Comparison of ENCODE assay signal across 33 mouse cellular contexts in genomic region chr16:58676633-58677032, GRCm38 (mm10). TPM values are rescaled to one million over a fixed set of nuclear protein-coding genes. Genes with fewer than 3 reads are reported as not detected.
DNase-seq lines count a peak whose midpoint lies in the region; ATAC-seq lines count a peak whose summit lies in the region.
"Had no signal": no experiment of that assay in that cellular context is flagged by ENCODE, and none has a peak within 500 bp of the region (broad histone marks: within the 10 kb centered on the region; RNA-seq: fewer than 3 reads in every experiment).

No protein-coding gene starts in this region.

- H3K9me3 ChIP-seq in heart, embryonic 11.5 days (replicated peaks; ENCODE audit: control insufficient read depth, low read length): no peaks in the 10 kb centered on the region
- H3K9me3 ChIP-seq in midbrain, embryonic 11.5 days (ENCODE audit: control insufficient read depth, low read length): no peaks in the 10 kb centered on the region
- no peaks in the 10 kb centered on the region for H3K9me3 ChIP-seq in midbrain, embryonic 13.5 days
- no peaks in the 10 kb centered on the region for H3K9me3 ChIP-seq in liver, embryonic 15.5 days (replicated peaks)
- H3K9me3 ChIP-seq in limb, embryonic 10.5 days (replicated peaks): no peaks in the 10 kb centered on the region
- H3K9me3 ChIP-seq: embryonic facial prominence, embryonic 13.5 days; hindbrain, embryonic 13.5 days; midbrain, embryonic 12.5 days; neural tube, embryonic 13.5 days; stomach, embryonic 15.5 days had no signal

- H3K4me1 ChIP-seq in heart, embryonic 11.5 days (ENCODE audit: control insufficient read depth, insufficient read depth, low read length): no peaks in the 10 kb centered on the region
- no peaks in the 10 kb centered on the region for H3K4me1 ChIP-seq in midbrain, embryonic 11.5 days (ENCODE audit: control insufficient read depth, insufficient read depth, low read length)
- peaks cover under 1% of the 10 kb centered on the region; the same call in 1 of the 2 replicates for H3K4me1 ChIP-seq in midbrain, embryonic 13.5 days (replicated peaks)
- peaks cover 65% of the 10 kb centered on the region for H3K4me1 ChIP-seq in liver, embryonic 15.5 days (replicated peaks)
- no peaks in the 10 kb centered on the region for H3K4me1 ChIP-seq in limb, embryonic 10.5 days
- H3K4me1 ChIP-seq: midbrain, embryonic 12.5 days; stomach, embryonic 15.5 days had no signal

- H3K4me2 ChIP-seq in heart, embryonic 11.5 days: peak overlapping the region; percentile 6; the same call in 1 of the 2 replicates
- no peak overlapping the region for H3K4me2 ChIP-seq in midbrain, embryonic 11.5 days
- no peak overlapping the region for H3K4me2 ChIP-seq in midbrain, embryonic 13.5 days (replicated peaks)
- H3K4me2 ChIP-seq in liver, embryonic 15.5 days: peak overlapping the region; percentile 67
- H3K4me2 ChIP-seq: embryonic facial prominence, embryonic 13.5 days; hindbrain, embryonic 13.5 days; lung, embryonic 14.5 days; midbrain, embryonic 12.5 days; neural tube, embryonic 13.5 days; stomach, embryonic 15.5 days had no signal

- no peaks in the 10 kb centered on the region for H3K27me3 ChIP-seq in heart, embryonic 11.5 days (ENCODE audit: control insufficient read depth, insufficient read depth, low read length)
- no peaks in the 10 kb centered on the region for H3K27me3 ChIP-seq in midbrain, embryonic 11.5 days (ENCODE audit: control insufficient read depth, insufficient read depth, low read length)
- no peaks in the 10 kb centered on the region for H3K27me3 ChIP-seq in midbrain, embryonic 13.5 days
- H3K27me3 ChIP-seq in liver, embryonic 15.5 days: no peaks in the 10 kb centered on the region
- H3K27me3 ChIP-seq in limb, embryonic 10.5 days (ENCODE audit: low read depth, poor library complexity, severe bottlenecking): no peaks in the 10 kb centered on the region
- H3K27me3 ChIP-seq: embryonic facial prominence, embryonic 13.5 days; hindbrain, embryonic 13.5 days; midbrain, embryonic 12.5 days; neural tube, embryonic 13.5 days; stomach, embryonic 15.5 days had no signal

- peaks cover 18% of the 10 kb centered on the region for H3K36me3 ChIP-seq in heart, embryonic 11.5 days (ENCODE audit: control insufficient read depth, insufficient read depth, low read length)
- peaks cover 8% of the 10 kb centered on the region for H3K36me3 ChIP-seq in midbrain, embryonic 11.5 days (ENCODE audit: control insufficient read depth, insufficient read depth, low read length)
- H3K36me3 ChIP-seq in midbrain, embryonic 13.5 days: peaks cover 44% of the 10 kb centered on the region
- H3K36me3 ChIP-seq in liver, embryonic 15.5 days (replicated peaks): peaks cover 86% of the 10 kb centered on the region
- H3K36me3 ChIP-seq in limb, embryonic 10.5 days: peaks cover 62% of the 10 kb centered on the region

- no peak overlapping the region for H3K4me3 ChIP-seq in heart, embryonic 11.5 days (ENCODE audit: low read depth, low read length)
- H3K4me3 ChIP-seq in midbrain, embryonic 11.5 days (ENCODE audit: low read depth, low read length): no peak overlapping the region
- H3K4me3 ChIP-seq in midbrain, embryonic 13.5 days (replicated peaks): no peak overlapping the region
- peak overlapping the region; percentile 46 for H3K4me3 ChIP-seq in liver, embryonic 15.5 days (replicated peaks)
- no peak overlapping the region for H3K4me3 ChIP-seq in limb, embryonic 10.5 days
- H3K4me3 ChIP-seq: embryonic facial prominence, embryonic 13.5 days; hindbrain, embryonic 13.5 days; left cerebral cortex, adult 2 months; midbrain, embryonic 12.5 days; neural tube, embryonic 13.5 days; stomach, embryonic 15.5 days had no signal

- no peak for DNase-seq in heart, postnatal 36 days
- peak; percentile 23 for DNase-seq in midbrain, embryonic 11.5 days (ENCODE audit: low spot score, missing footprints)
- DNase-seq in gastrocnemius, postnatal 25 days: no peak
- no peak for DNase-seq in limb, embryonic 10.5 days (ENCODE audit: low spot score)
- DNase-seq: adrenal gland, postnatal 25 days; cerebellum, adult 18-20 months; cerebellum, postnatal 10 days; gastrocnemius, postnatal 36 days; heart, adult 18-20 months; heart, postnatal 14 days; kidney, adult 8-10 months; kidney, postnatal 14 days; lung, embryonic 14.5 days; lung, postnatal 14 days had no signal

- 51% methylated on average over 3 of the region's 3 CpGs for WGBS in heart, embryonic 11.5 days (ENCODE audit: insufficient replicate concordance)
- WGBS in midbrain, embryonic 11.5 days: 93% methylated on average over 3 of the region's 3 CpGs
- WGBS in midbrain, embryonic 13.5 days: 94% methylated on average over 3 of the region's 3 CpGs
- WGBS in liver, embryonic 15.5 days (ENCODE audit: insufficient replicate concordance): 36% methylated on average over 3 of the region's 3 CpGs
- 96% methylated on average over 3 of the region's 3 CpGs for WGBS in limb, embryonic 10.5 days

- 0 out of 2 replicates have a peak, but pooled peaks have one; percentile 12 for ATAC-seq in heart, embryonic 11.5 days (replicated peaks; ENCODE audit: insufficient number of reproducible peaks, low FRiP score, low TSS enrichment)
- no peak for ATAC-seq in midbrain, embryonic 11.5 days (ENCODE audit: low FRiP score)
- ATAC-seq in midbrain, embryonic 13.5 days: no peak
- ATAC-seq in liver, embryonic 15.5 days (ENCODE audit: insufficient read depth): peak; percentile 57
- ATAC-seq: forebrain, embryonic 14.5 days; intestine, embryonic 16.5 days had no signal

- H3K27ac ChIP-seq in heart, embryonic 11.5 days (ENCODE audit: low read depth, low read length): no peak overlapping the region
- H3K27ac ChIP-seq in midbrain, embryonic 11.5 days (ENCODE audit: low read depth, low read length): no peak overlapping the region
- no peak overlapping the region for H3K27ac ChIP-seq in midbrain, embryonic 13.5 days
- peak overlapping the region; percentile 78 for H3K27ac ChIP-seq in liver, embryonic 15.5 days (replicated peaks)
- H3K27ac ChIP-seq in limb, embryonic 10.5 days: no peak overlapping the region
- H3K27ac ChIP-seq: embryonic facial prominence, embryonic 13.5 days; hindbrain, embryonic 13.5 days; left cerebral cortex, adult 2 months; midbrain, embryonic 12.5 days; neural tube, embryonic 13.5 days; stomach, embryonic 15.5 days had no signal

- H3K9ac ChIP-seq in heart, embryonic 11.5 days (ENCODE audit: low read depth, low read length): no peak overlapping the region
- no peak overlapping the region for H3K9ac ChIP-seq in midbrain, embryonic 11.5 days (ENCODE audit: low read length)
- H3K9ac ChIP-seq in midbrain, embryonic 13.5 days (replicated peaks): no peak overlapping the region
- H3K9ac ChIP-seq in liver, embryonic 15.5 days: peak overlapping the region; percentile 51
- H3K9ac ChIP-seq: embryonic facial prominence, embryonic 13.5 days; hindbrain, embryonic 13.5 days; lung, embryonic 14.5 days; midbrain, embryonic 12.5 days; neural tube, embryonic 13.5 days; stomach, embryonic 15.5 days had no signal

- intact Hi-C loops in heart, postnatal 36 days (cut with DNase I): no loop called here

RNA-seq across cellular contexts. Expression of gene Cpox, which starts 6.5 kb away (rescaled TPM):
- polyA plus RNA-seq in heart, embryonic 11.5 days (2014; fragmentation: Nextera tagmentation; extraction: Ambion mirVana): 45.7 and 67.7 TPM in 2 replicates
- 10 to 100 TPM; 39.8 to 40.0 TPM for total RNA-seq in heart, postnatal 36 days (2021)
- polyA plus RNA-seq in midbrain, embryonic 11.5 days (2014; fragmentation: Nextera tagmentation; extraction: Ambion mirVana): 16.7 and 17.6 TPM in 2 replicates
- 7.1 and 10.6 TPM in 2 replicates for polyA plus RNA-seq in midbrain, embryonic 13.5 days (2015; fragmentation: Nextera tagmentation; extraction: Ambion mirVana)
- 496 and 576 TPM in 2 replicates for polyA plus RNA-seq in liver, embryonic 15.5 days (2015; fragmentation: Nextera tagmentation; extraction: Ambion mirVana)
- total RNA-seq in gastrocnemius, postnatal 25 days (2021): 10 to 100 TPM; 18.9 to 21.6 TPM
- polyA plus RNA-seq in limb, embryonic 10.5 days (2016; fragmentation: Nextera tagmentation; extraction: Ambion mirVana): 26.6 and 29.7 TPM in 2 replicates

RNA-seq across cellular contexts. Expression of gene E330017A01Rik, which starts 38.1 kb away (rescaled TPM):
- not detected in 2 replicates for polyA plus RNA-seq in heart, embryonic 11.5 days (2014; fragmentation: Nextera tagmentation; extraction: Ambion mirVana)
- not detected for total RNA-seq in heart, postnatal 36 days (2021)
- polyA plus RNA-seq in midbrain, embryonic 11.5 days (2014; fragmentation: Nextera tagmentation; extraction: Ambion mirVana): not detected in 2 replicates
- not detected in 2 replicates for polyA plus RNA-seq in midbrain, embryonic 13.5 days (2015; fragmentation: Nextera tagmentation; extraction: Ambion mirVana)
- not detected in 2 replicates for polyA plus RNA-seq in liver, embryonic 15.5 days (2015; fragmentation: Nextera tagmentation; extraction: Ambion mirVana)
- total RNA-seq in gastrocnemius, postnatal 25 days (2021): not detected
- polyA plus RNA-seq in limb, embryonic 10.5 days (2016; fragmentation: Nextera tagmentation; extraction: Ambion mirVana): not detected in 2 replicates
- total RNA-seq: adrenal gland, adult 18-20 months; adrenal gland, postnatal 25 days; common myeloid progenitor, adult 5-6 weeks; gastrocnemius, adult 18-20 months; gastrocnemius, postnatal 36 days; heart, adult 18-20 months; heart, postnatal 14 days; layer of hippocampus, postnatal 10 days; left cerebral cortex, adult 2 months; left cerebral cortex, postnatal 36 days; megakaryocyte progenitor cell, adult 5-6 weeks had no signal
- polyA plus RNA-seq: embryonic facial prominence, embryonic 13.5 days; forebrain, embryonic 14.5 days; heart, embryonic 14.5 days; hindbrain, embryonic 13.5 days; intestine, embryonic 16.5 days; limb, embryonic 14.5 days; lung, embryonic 14.5 days; midbrain, embryonic 12.5 days; stomach, embryonic 15.5 days had no signal

RNA-seq across cellular contexts. Expression of gene Gpr15, which starts 42.2 kb away (rescaled TPM):
- not detected in 2 replicates for polyA plus RNA-seq in heart, embryonic 11.5 days (2014; fragmentation: Nextera tagmentation; extraction: Ambion mirVana)
- total RNA-seq in heart, postnatal 36 days (2021): not detected
- 0.10 TPM in 1 of 2 replicates, not detected in the other for polyA plus RNA-seq in midbrain, embryonic 11.5 days (2014; fragmentation: Nextera tagmentation; extraction: Ambion mirVana)
- not detected in 2 replicates for polyA plus RNA-seq in midbrain, embryonic 13.5 days (2015; fragmentation: Nextera tagmentation; extraction: Ambion mirVana)
- polyA plus RNA-seq in liver, embryonic 15.5 days (2015; fragmentation: Nextera tagmentation; extraction: Ambion mirVana): 0.05 and 0.12 TPM in 2 replicates
- not detected for total RNA-seq in gastrocnemius, postnatal 25 days (2021)
- 0.11 TPM in 1 of 2 replicates, not detected in the other for polyA plus RNA-seq in limb, embryonic 10.5 days (2016; fragmentation: Nextera tagmentation; extraction: Ambion mirVana)
- total RNA-seq: adrenal gland, adult 18-20 months; adrenal gland, postnatal 25 days; common myeloid progenitor, adult 5-6 weeks; gastrocnemius, adult 18-20 months; gastrocnemius, postnatal 36 days; heart, adult 18-20 months; heart, postnatal 14 days; layer of hippocampus, postnatal 10 days; left cerebral cortex, adult 2 months; left cerebral cortex, postnatal 36 days had no signal
- polyA plus RNA-seq: forebrain, embryonic 14.5 days; heart, embryonic 14.5 days; hindbrain, embryonic 13.5 days; lung, embryonic 14.5 days; neural tube, embryonic 13.5 days had no signal

RNA-seq across cellular contexts. Expression of gene Cldnd1, which starts 51.1 kb away (rescaled TPM):
- polyA plus RNA-seq in heart, embryonic 11.5 days (2014; fragmentation: Nextera tagmentation; extraction: Ambion mirVana): 113 and 122 TPM in 2 replicates
- 10 to 100 TPM; 51.7 to 51.9 TPM for total RNA-seq in heart, postnatal 36 days (2021)
- 125 and 137 TPM in 2 replicates for polyA plus RNA-seq in midbrain, embryonic 11.5 days (2014; fragmentation: Nextera tagmentation; extraction: Ambion mirVana)
- 113 and 119 TPM in 2 replicates for polyA plus RNA-seq in midbrain, embryonic 13.5 days (2015; fragmentation: Nextera tagmentation; extraction: Ambion mirVana)
- 24.6 and 25.4 TPM in 2 replicates for polyA plus RNA-seq in liver, embryonic 15.5 days (2015; fragmentation: Nextera tagmentation; extraction: Ambion mirVana)
- 10 to 100 TPM; 63.9 to 64.2 TPM for total RNA-seq in gastrocnemius, postnatal 25 days (2021)
- 92.9 and 108 TPM in 2 replicates for polyA plus RNA-seq in limb, embryonic 10.5 days (2016; fragmentation: Nextera tagmentation; extraction: Ambion mirVana)

RNA-seq across cellular contexts. Expression of gene Gm813, which starts 59.9 kb away (rescaled TPM):
- not detected in 2 replicates for polyA plus RNA-seq in heart, embryonic 11.5 days (2014; fragmentation: Nextera tagmentation; extraction: Ambion mirVana)
- total RNA-seq in heart, postnatal 36 days (2021): not detected
- not detected in 2 replicates for polyA plus RNA-seq in midbrain, embryonic 11.5 days (2014; fragmentation: Nextera tagmentation; extraction: Ambion mirVana)
- not detected in 2 replicates for polyA plus RNA-seq in midbrain, embryonic 13.5 days (2015; fragmentation: Nextera tagmentation; extraction: Ambion mirVana)
- not detected in 2 replicates for polyA plus RNA-seq in liver, embryonic 15.5 days (2015; fragmentation: Nextera tagmentation; extraction: Ambion mirVana)
- not detected for total RNA-seq in gastrocnemius, postnatal 25 days (2021)
- polyA plus RNA-seq in limb, embryonic 10.5 days (2016; fragmentation: Nextera tagmentation; extraction: Ambion mirVana): not detected in 2 replicates
- total RNA-seq: adrenal gland, adult 18-20 months; adrenal gland, postnatal 25 days; common myeloid progenitor, adult 5-6 weeks; gastrocnemius, adult 18-20 months; gastrocnemius, postnatal 36 days; heart, adult 18-20 months; heart, postnatal 14 days; layer of hippocampus, postnatal 10 days; left cerebral cortex, adult 2 months; left cerebral cortex, postnatal 36 days; megakaryocyte progenitor cell, adult 5-6 weeks had no signal
- polyA plus RNA-seq: embryonic facial prominence, embryonic 13.5 days; forebrain, embryonic 14.5 days; heart, embryonic 14.5 days; hindbrain, embryonic 13.5 days; intestine, embryonic 16.5 days; limb, embryonic 14.5 days; lung, embryonic 14.5 days; midbrain, embryonic 12.5 days; neural tube, embryonic 13.5 days; stomach, embryonic 15.5 days had no signal

Comparison
In these comparisons a context has a peak if more than half of its experiments do, and no peak if none do; other contexts are left out.
1. ATAC-seq: peak in heart, embryonic 11.5 days (single experiment) and liver, embryonic 15.5 days (single experiment); none in midbrain, embryonic 11.5 days (single experiment) and midbrain, embryonic 13.5 days (single experiment).
2. H3K4me2 ChIP-seq: peak in heart, embryonic 11.5 days (single experiment) and liver, embryonic 15.5 days (single experiment); none in midbrain, embryonic 11.5 days (single experiment) and midbrain, embryonic 13.5 days (single experiment).